Mouse (Mus musculus) mouse embryonic stem cell (cell line): ENCODE results near the gene Gramd1b.

ENCODE experiments used
- in situ Hi-C, 2 experiments: fragments of 300-500 bp; cut with MboI; formaldehyde crosslinking; loops; 1 replicate in 1 of 2; 3 replicates in 1 of 2; pipeline ENCODE4 v1.14.3; 2019 to 2020; ENCODE audit warnings: low sequenced_read_pairs in 2 of 2, low pct_unique_long_range_greater_than_20kb in 1 of 2, mixed read lengths in 1 of 2; ENCODE audit not compliant: unreplicated experiment in 1 of 2

Gramd1b gene

GRCm38 (mm10) chr9:40316865-40317660 lies 214.1 kb downstream of the Gramd1b start:
- in situ Hi-C loops, result no loop called here

- in situ Hi-C loops, result no loop called here
Measured at GRCm38 (mm10) chr9:40311813-40312212, 219.4 kb downstream of the Gramd1b start.

GRCm38 (mm10) chr9:40309876-40310275 lies 221.3 kb downstream of the Gramd1b start:
- in situ Hi-C loops, result no loop called here

GRCm38 (mm10) chr9:40307311-40307710 lies 223.9 kb downstream of the Gramd1b start:
- in situ Hi-C loops, result no loop called here

- in situ Hi-C loops, result no loop called here
Measured at GRCm38 (mm10) chr9:40304243-40304642, 226.9 kb downstream of the Gramd1b start.

GRCm38 (mm10) chr9:40302375-40302774 lies 228.8 kb downstream of the Gramd1b start:
- in situ Hi-C loops, result no loop called here

GRCm38 (mm10) chr9:40301475-40301874 lies 229.7 kb downstream of the Gramd1b start:
- in situ Hi-C loops, result no loop called here

GRCm38 (mm10) chr9:40300018-40300989 lies 230.9 kb downstream of the Gramd1b start:
- in situ Hi-C loops, result no loop called here

- in situ Hi-C loops, result no loop called here
Measured at GRCm38 (mm10) chr9:40299323-40299722, 231.9 kb downstream of the Gramd1b start.

- in situ Hi-C loops, result no loop called here
Measured at GRCm38 (mm10) chr9:40297969-40298368, 233.2 kb downstream of the Gramd1b start.

- in situ Hi-C loops, result no loop called here
Measured at GRCm38 (mm10) chr9:40296251-40296650, 234.9 kb downstream of the Gramd1b start.

GRCm38 (mm10) chr9:40294866-40295265 lies 236.3 kb downstream of the Gramd1b start:
- in situ Hi-C loops, result no loop called here

GRCm38 (mm10) chr9:40294210-40294609 lies 237.0 kb downstream of the Gramd1b start:
- in situ Hi-C loops, result no loop called here

GRCm38 (mm10) chr9:40293740-40294139 lies 237.4 kb downstream of the Gramd1b start:
- in situ Hi-C loops, result no loop called here

- in situ Hi-C loops, result no loop called here
Measured at GRCm38 (mm10) chr9:40293286-40293685, 237.9 kb downstream of the Gramd1b start.

- in situ Hi-C loops, result no loop called here
Measured at GRCm38 (mm10) chr9:40292475-40292874, 238.7 kb downstream of the Gramd1b start.

GRCm38 (mm10) chr9:40282968-40283367 lies 248.2 kb downstream of the Gramd1b start:
- in situ Hi-C loops, result no loop called here

GRCm38 (mm10) chr9:40279438-40279837 lies 251.7 kb downstream of the Gramd1b start:
- in situ Hi-C loops, result no loop called here

GRCm38 (mm10) chr9:40277671-40278070 lies 253.5 kb downstream of the Gramd1b start:
- in situ Hi-C loops, result no loop called here
